8 mouse cellular contexts compared by ENCODE assay signal in the genomic region with DNA sequence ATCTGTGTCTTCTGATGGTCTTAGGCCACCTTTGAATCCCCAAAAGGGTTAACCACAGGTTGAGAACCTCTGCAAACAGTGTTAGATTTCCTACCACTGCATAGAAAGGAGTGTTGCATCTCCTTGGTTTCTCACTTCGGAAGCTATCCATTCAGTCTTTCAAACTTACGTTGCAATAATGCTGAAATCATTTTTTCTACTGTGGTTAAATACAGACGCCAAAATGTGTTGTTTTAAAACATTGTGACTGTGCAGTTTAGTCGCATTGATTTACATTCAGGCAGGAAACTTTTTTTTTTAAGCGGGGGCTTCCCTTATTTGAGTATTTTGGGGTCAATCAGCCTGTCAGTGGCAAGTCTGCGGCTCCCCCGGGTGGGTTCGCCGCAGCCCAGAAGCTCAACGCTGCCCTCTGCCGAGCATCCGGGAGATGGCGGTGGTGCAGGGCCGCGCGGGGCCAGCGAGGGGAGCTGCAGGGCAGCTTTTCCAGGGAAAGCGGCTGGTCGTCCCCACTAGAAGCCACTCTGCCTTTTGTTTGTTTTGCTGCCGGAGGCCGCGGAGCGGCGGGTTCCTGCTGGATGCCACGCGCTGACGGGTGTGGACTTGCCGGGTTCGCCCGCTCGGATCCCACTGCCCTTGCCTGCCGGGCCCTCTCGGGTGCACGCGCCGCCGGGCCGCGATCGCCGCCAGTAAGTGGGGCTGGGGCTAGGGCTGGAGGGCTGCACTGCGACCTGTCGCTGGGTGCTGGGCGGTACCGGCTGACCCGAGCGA. TPM values are rescaled to one million over a fixed set of nuclear protein-coding genes. Genes with fewer than 3 reads are reported as not detected.
DNase-seq lines count a peak whose midpoint lies in the region; ATAC-seq and TF ChIP-seq lines count a peak whose summit lies in the region.

No protein-coding gene starts in this region.

- no peak for TF ChIP-seq POLR2A in testis, adult 2 months (IDR thresholded peaks at IDR 0.05; ENCODE audit: control insufficient read depth, low read depth, low read length)

- no peaks in the 10 kb centered on the region for H3K27me3 ChIP-seq in forebrain, embryonic 14.5 days (replicated peaks; ENCODE audit: control insufficient read depth, insufficient read depth, low read length)
- H3K27me3 ChIP-seq in neural tube, embryonic 14.5 days (ENCODE audit: control insufficient read depth, insufficient read depth, low read length) = no peaks in the 10 kb centered on the region
- no peaks in the 10 kb centered on the region for H3K27me3 ChIP-seq in testis, adult 2 months (ENCODE audit: control insufficient read depth, insufficient read depth, low read length)

- peak overlapping the region; percentile 78 for H3K4me2 ChIP-seq in forebrain, embryonic 14.5 days (ENCODE audit: low read length)
- peak overlapping the region; percentile 74 for H3K4me2 ChIP-seq in neural tube, embryonic 14.5 days (ENCODE audit: low read depth, low read length)

- no peaks in the 10 kb centered on the region for H3K36me3 ChIP-seq in ES-E14 (ENCODE audit: control insufficient read depth, insufficient read depth, low read length, poor library complexity, severe bottlenecking)
- peaks cover 1% of the 10 kb centered on the region; the same call in 1 of the 2 replicates for H3K36me3 ChIP-seq in forebrain, embryonic 14.5 days (ENCODE audit: control insufficient read depth, insufficient read depth, low read length)
- H3K36me3 ChIP-seq in neural tube, embryonic 14.5 days (ENCODE audit: control insufficient read depth, insufficient read depth, low read length) = no peaks in the 10 kb centered on the region
- no peaks in the 10 kb centered on the region for H3K36me3 ChIP-seq in testis, adult 2 months (ENCODE audit: control insufficient read depth, insufficient read depth, low read length)

- peak; percentile 81 for ATAC-seq in forebrain, embryonic 14.5 days
- peak; percentile 79 for ATAC-seq in neural tube, embryonic 14.5 days (ENCODE audit: low read depth)

- H3K4me3 ChIP-seq in ES-E14 (ENCODE audit: insufficient read depth in 1 of 2, low read depth in 1 of 2, low read length in 2 of 2, poor library complexity in 1 of 2, severe bottlenecking in 1 of 2) = peak overlapping the region; percentile 88 to 92
- H3K4me3 ChIP-seq in forebrain, embryonic 14.5 days (ENCODE audit: low read depth, low read length) = peak overlapping the region; percentile 95
- H3K4me3 ChIP-seq in neural tube, embryonic 14.5 days (ENCODE audit: low read depth, low read length) = peak overlapping the region; percentile 85
- peak overlapping the region; percentile 93 for H3K4me3 ChIP-seq in testis, adult 2 months (ENCODE audit: control insufficient read depth, low read depth, low read length)

- peak overlapping the region; percentile 92 for H3K9ac ChIP-seq in ES-E14 (ENCODE audit: insufficient read depth, low read depth, low read length, poor library complexity, severe bottlenecking)
- peak overlapping the region; percentile 98 for H3K9ac ChIP-seq in forebrain, embryonic 14.5 days (ENCODE audit: low read length)
- peak overlapping the region; percentile 93 for H3K9ac ChIP-seq in neural tube, embryonic 14.5 days (replicated peaks; ENCODE audit: low read depth, low read length)

- WGBS in forebrain, embryonic 14.5 days = 2% methylated on average over 43 of the region's 47 CpGs
- WGBS in neural tube, embryonic 14.5 days = 2% methylated on average over 47 of the region's 47 CpGs

- H3K9me3 ChIP-seq in ES-E14 (ENCODE audit: control insufficient read depth, insufficient read depth, low read depth, low read length) = no peaks in the 10 kb centered on the region
- no peaks in the 10 kb centered on the region for H3K9me3 ChIP-seq in forebrain, embryonic 14.5 days (replicated peaks; ENCODE audit: control insufficient read depth, low read length)
- H3K9me3 ChIP-seq in neural tube, embryonic 14.5 days (ENCODE audit: control insufficient read depth, low read length) = no peaks in the 10 kb centered on the region

- intact Hi-C loops in heart, postnatal 14 days (cut with DNase I) = loop anchor here (1.0 to 5.0 kb wide), 3 partner anchors 41 to 196 kb away; a partner anchor contains a TSS

- peak; percentile 76 for TF ChIP-seq CTCF in testis, adult 2 months (IDR thresholded peaks at IDR 0.05; ENCODE audit: control insufficient read depth, insufficient read depth, insufficient replicate concordance, low read depth, low read length)

- in situ Hi-C loops in ES-E14 (cut with MboI; ENCODE audit: low sequenced_read_pairs in 2 of 2, unreplicated experiment in 2 of 2) = no loop called here

- H3K27ac ChIP-seq in ES-E14 (ENCODE audit: insufficient read depth, low read depth, low read length, poor library complexity, severe bottlenecking) = no peak overlapping the region
- H3K27ac ChIP-seq in forebrain, embryonic 14.5 days (ENCODE audit: low read depth, low read length) = peak overlapping the region; percentile 95
- peak overlapping the region; percentile 92 for H3K27ac ChIP-seq in neural tube, embryonic 14.5 days (ENCODE audit: low read depth, low read length)
- H3K27ac ChIP-seq in testis, adult 2 months (ENCODE audit: control insufficient read depth, insufficient read depth, low read depth, low read length) = peak overlapping the region; percentile 64

- peaks cover 4 to 5% of the 10 kb centered on the region in 2 experiments; a peak in 1 of 4 replicates for H3K4me1 ChIP-seq in ES-E14 (ENCODE audit: control insufficient read depth in 2 of 2, insufficient read depth in 2 of 2, low read length in 2 of 2, poor library complexity in 1 of 2)
- H3K4me1 ChIP-seq in forebrain, embryonic 14.5 days (ENCODE audit: control insufficient read depth, insufficient read depth, low read length) = peaks cover 27% of the 10 kb centered on the region
- H3K4me1 ChIP-seq in neural tube, embryonic 14.5 days (ENCODE audit: control insufficient read depth, insufficient read depth, low read length) = peaks cover 22% of the 10 kb centered on the region
- peaks cover 2% of the 10 kb centered on the region for H3K4me1 ChIP-seq in testis, adult 2 months (ENCODE audit: control insufficient read depth, insufficient read depth, low read length)

- peak; percentile 66 for DNase-seq in ES-E14 (ENCODE audit: low read depth, low spot score)
- peak; percentile 89 for DNase-seq in cerebellum, adult 11 months
- peak; percentile 94 for DNase-seq in forebrain, embryonic 14.5 days (ENCODE audit: low spot score)
- DNase-seq in heart, postnatal 14 days = peak; percentile 95 to 97
- DNase-seq in layer of hippocampus, adult 18-20 months (ENCODE audit: low spot score in 2 of 2) = peak; percentile 89 to 95
- peak; percentile 91 to 94 for DNase-seq in lung, adult 18-20 months

TF ChIP-seq in ES-E14, 5 proteins besides CTCF, POLR2A, EP300 and RAD21:
- peak; percentile 71; the same call in 1 of the 2 replicates for TF ChIP-seq ZC3H11A (IDR thresholded peaks at IDR 0.05; ENCODE audit: borderline replicate concordance, low read depth, low read length)
- no peak for TF ChIP-seq MAFK (IDR thresholded peaks at IDR 0.05; ENCODE audit: insufficient read depth, low read depth, low read length)
- TF ChIP-seq ZNF384 (IDR thresholded peaks at IDR 0.05; ENCODE audit: low read depth, low read length) = no peak
- no peak for TF ChIP-seq CHD2 (IDR thresholded peaks at IDR 0.05; ENCODE audit: low read depth, low read length)
- TF ChIP-seq HCFC1 (IDR thresholded peaks at IDR 0.05; ENCODE audit: borderline replicate concordance, insufficient read depth, low read length) = peak; percentile 59; the same call in 1 of the 2 replicates

RNA-seq across cellular contexts. Expression of a gene that starts 4.0 kb away (rescaled TPM):
- 5.3 and 5.4 TPM in 2 replicates for total RNA-seq in ES-E14 (2012; rRNA removed)
- 30.6 and 33.8 TPM in 2 replicates for polyA plus RNA-seq in forebrain, embryonic 14.5 days (2014; fragmentation: Nextera tagmentation; extraction: Ambion mirVana)
- 10 to 100 TPM; 16.2 to 16.6 TPM for total RNA-seq in heart, postnatal 14 days (2021)
- 10 to 100 TPM; 18.0 to 18.3 TPM for total RNA-seq in layer of hippocampus, adult 18-20 months (2021)
- polyA plus RNA-seq in neural tube, embryonic 14.5 days (2014; fragmentation: Nextera tagmentation; extraction: Ambion mirVana) = 36.0 and 40.8 TPM in 2 replicates
- 8.4 and 10.2 TPM in 2 replicates for polyA plus RNA-seq in testis, adult 2 months (2012; rRNA removed)

RNA-seq across cellular contexts. Expression of a gene that starts 4.1 kb away (rescaled TPM):
- total RNA-seq in ES-E14 (2012; rRNA removed) = 19.2 and 28.7 TPM in 2 replicates
- 50.3 and 53.0 TPM in 2 replicates for polyA plus RNA-seq in forebrain, embryonic 14.5 days (2014; fragmentation: Nextera tagmentation; extraction: Ambion mirVana)
- total RNA-seq in heart, postnatal 14 days (2021) = 10 to 100 TPM; 65.4 to 70.7 TPM
- total RNA-seq in layer of hippocampus, adult 18-20 months (2021) = 10 to 100 TPM; 90.3 to 92.2 TPM
- polyA plus RNA-seq in neural tube, embryonic 14.5 days (2014; fragmentation: Nextera tagmentation; extraction: Ambion mirVana) = 91.4 and 94.7 TPM in 2 replicates
- polyA plus RNA-seq in testis, adult 2 months (2012; rRNA removed) = 46.1 and 48.8 TPM in 2 replicates
